Mouse (Mus musculus) gonadal fat pad, adult 2 months (tissue): Measurements from ENCODE around the gene Ror2. TPM values are rescaled to one million over a fixed set of nuclear protein-coding genes. Genes with fewer than 3 reads are reported as not detected.

ENCODE experiments used
- DNase-seq: peaks from one replicate; pipeline ENCODE4 v3.0.0-alpha.2; 2012; ENCODE audit warnings: low read depth
- polyA plus RNA-seq: library from polyadenylated mRNA; depleted of rRNA; stranded (reverse); fragments of >200 nt; gene quantifications from 2 replicates; pipeline ENCODE4 v1.2.3, GENCODE M21; 2012

Ror2 gene
- polyA plus RNA-seq, 1 experiment = 1.8 TPM

DNA sequence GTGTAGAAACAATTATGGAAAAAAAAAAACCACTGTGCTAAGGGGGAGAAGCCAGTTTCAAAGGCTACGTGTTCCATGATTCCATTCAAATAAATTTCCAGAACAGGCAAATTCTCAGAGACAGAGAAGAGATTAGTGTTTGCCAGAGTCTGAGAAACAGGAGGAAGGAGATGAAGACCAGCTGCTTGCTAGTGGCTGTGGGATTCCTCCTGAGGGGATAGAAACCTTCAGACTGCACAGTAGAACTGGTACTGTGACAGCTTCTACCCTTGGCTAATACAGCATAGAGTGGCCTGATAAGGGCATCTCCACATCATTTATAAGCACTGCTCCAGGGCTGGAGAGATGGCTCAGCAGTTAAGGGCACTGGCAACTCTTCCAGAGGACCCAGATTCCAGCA, 11.2 kb downstream of the Ror2 start:
- no peak for DNase-seq

DNA sequence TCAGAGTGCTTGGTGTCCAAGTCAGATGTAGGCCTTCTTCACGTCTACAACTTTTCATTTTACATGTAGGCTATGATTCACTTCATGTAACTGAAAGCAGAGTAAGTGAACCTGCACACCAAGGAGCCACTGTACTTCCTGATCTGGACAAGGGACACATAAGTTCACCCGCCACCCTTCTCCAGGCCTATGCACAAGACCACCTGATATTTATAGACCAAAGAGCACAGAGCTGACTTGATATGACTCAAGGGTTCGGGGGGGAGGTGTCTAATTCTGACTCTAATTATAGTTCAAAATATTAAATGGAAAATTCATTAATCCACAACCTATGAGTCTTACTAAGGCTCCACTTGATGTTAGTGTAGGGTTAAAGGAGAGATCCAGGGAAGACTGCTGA, 14.3 kb downstream of the Ror2 start:
- DNase-seq = no peak

- DNase-seq = no peak
These were observed 15.4 kb downstream of the Ror2 start for GRCm38 (mm10) chr13:53270549-53270948.

- no peak for DNase-seq
These were observed 17.4 kb downstream of the Ror2 start for GRCm38 (mm10) chr13:53268541-53268940.

- no peak for DNase-seq
These were observed 18.1 kb downstream of the Ror2 start for GRCm38 (mm10) chr13:53267849-53268248.

- no peak for DNase-seq
These were observed 18.8 kb downstream of the Ror2 start for GRCm38 (mm10) chr13:53267155-53267554.

GRCm38 (mm10) chr13:53266543-53266951, 19.4 kb downstream of the Ror2 start:
- no peak for DNase-seq

DNA sequence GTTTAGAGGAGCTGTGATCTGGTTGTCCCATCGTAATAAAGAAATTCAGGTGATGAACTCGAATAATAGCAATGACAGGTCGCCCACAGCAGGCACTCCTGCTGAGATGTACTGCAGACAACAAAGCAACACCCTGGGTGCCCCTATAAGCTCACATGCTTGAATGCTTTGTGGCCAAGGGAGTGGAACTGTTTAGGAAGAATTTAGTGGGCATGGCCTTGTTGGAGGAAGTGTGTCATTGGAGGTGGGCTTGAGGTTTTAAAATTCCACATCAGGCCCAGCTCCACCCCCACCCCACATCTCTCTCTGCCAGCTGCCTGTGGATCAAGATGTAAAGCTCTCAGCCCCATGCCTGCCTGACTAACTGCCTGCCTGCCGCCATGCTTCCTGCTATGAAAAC, 21.0 kb downstream of the Ror2 start:
- no peak for DNase-seq

DNA sequence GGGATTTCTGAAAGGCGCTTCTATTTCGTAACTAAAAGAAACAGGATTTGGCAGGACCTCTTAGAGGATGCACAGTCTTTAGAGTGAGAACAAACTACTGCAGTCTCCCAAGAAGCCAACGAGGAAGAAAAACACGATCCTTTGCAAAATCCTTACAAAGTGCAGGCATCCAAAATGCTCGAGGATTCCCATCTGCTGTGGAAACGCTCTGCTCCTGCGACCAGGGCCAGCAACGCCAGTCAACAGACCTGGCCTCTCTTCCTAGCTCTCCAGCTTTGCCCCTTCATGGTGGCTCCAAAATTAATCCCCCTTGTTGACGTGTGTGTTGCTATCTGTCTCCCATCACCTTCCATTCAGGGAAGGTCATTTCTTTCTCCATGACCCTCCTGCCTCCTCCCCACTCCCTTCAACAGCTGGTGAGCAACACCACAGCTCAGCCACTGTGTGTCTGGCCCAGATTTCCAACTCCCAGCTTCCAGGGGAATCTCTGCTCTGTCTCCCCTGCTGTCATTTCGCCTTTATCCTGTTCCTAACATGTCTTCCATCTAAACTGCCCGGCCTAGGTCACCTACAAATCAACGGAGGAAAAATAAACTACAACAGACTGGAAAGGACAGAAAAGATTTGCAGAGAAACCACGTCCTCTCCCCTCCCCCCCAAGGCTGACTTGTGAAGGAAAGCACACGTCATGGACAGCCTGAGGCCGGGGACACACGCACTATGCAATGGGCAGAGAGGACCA, 23.2 kb downstream of the Ror2 start:
- DNase-seq = no peak

- no peak for DNase-seq
These were observed 24.7 kb downstream of the Ror2 start for GRCm38 (mm10) chr13:53261106-53261771.

DNA sequence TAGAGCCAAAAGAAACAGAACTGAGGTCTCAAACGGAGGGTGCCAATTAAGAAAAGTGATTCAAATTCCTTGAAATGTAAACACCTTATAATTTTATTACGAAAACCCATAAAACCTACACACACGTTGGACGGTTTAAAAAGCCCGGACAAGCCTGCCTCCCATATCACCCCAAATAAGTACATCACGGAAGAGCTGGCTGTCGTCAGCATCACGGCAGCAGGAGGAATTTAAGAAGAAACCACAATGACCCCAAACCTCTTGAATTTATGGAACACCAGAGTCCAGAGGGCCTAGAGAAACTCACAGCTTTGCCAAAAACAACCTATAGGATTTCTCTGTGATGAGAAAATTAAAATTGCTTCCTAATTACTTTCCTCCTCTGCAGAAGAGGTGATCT, 27.0 kb downstream of the Ror2 start:
- DNase-seq = no peak

DNA sequence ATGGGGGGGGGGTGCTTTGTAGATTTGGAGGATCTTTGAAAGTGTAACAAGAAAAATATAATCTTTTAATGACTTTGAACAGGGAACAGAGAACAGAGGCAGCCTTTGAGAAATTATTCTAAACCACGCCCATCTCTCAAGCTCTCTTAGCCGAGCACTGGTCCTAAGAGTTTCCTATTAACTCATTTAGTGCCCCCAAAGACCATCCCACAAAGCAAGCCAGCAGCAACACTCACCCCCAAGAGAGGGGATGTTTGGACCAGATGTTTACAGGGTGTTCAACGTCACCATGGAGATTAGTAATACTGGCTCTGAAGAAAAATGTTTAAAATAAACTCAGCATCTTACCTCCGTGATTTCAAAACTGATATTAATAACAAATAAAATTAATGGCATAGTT, 27.4 kb downstream of the Ror2 start:
- DNase-seq = no peak

GRCm38 (mm10) chr13:53253255-53253654, 32.7 kb downstream of the Ror2 start:
- no peak for DNase-seq

GRCm38 (mm10) chr13:53248586-53249401, 37.1 kb downstream of the Ror2 start:
- no peak for DNase-seq

- no peak for DNase-seq
These were observed 37.8 kb downstream of the Ror2 start for GRCm38 (mm10) chr13:53248080-53248479.

DNA sequence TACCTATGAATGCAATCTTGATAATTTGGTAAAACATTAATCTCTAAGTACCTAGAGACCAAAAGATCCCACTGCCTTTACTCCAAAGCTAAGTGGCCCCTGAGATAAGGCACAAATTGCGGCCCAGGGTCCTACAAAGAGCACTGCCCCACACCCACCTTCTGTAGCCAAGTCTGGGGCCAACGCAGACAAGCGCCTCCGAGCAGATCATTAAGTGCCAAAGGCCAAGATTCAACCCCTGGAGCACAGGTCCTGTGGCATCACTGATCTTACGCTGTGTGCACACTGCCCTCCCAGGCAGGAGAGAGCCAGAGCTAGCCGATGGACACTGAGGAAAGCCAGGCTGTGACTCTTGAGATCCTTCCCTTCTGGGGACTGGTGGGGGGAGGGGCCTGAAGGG, 38.7 kb downstream of the Ror2 start:
- no peak for DNase-seq

DNA sequence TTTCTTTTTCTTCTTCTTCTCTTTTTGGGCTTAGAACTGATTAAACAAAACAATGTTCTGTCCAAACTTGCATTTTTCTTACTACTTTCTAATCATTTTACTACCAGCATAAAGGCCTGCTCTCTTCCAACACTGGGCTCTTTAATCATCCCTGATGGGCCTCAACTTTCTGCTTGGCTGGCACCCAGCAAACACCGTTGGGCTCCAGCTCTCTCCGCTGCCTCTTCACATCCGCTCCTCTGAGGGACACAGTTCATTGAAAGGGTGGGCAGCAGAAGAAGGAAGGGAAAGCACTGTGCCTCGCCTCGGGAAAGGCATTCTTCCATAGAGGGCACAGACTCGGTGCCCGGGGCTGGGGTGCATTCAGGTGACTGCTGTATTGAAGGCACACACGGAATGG, 41.8 kb downstream of the Ror2 start:
- no peak for DNase-seq

- no peak for DNase-seq
These were observed 48.5 kb downstream of the Ror2 start for GRCm38 (mm10) chr13:53237455-53237854.

DNA sequence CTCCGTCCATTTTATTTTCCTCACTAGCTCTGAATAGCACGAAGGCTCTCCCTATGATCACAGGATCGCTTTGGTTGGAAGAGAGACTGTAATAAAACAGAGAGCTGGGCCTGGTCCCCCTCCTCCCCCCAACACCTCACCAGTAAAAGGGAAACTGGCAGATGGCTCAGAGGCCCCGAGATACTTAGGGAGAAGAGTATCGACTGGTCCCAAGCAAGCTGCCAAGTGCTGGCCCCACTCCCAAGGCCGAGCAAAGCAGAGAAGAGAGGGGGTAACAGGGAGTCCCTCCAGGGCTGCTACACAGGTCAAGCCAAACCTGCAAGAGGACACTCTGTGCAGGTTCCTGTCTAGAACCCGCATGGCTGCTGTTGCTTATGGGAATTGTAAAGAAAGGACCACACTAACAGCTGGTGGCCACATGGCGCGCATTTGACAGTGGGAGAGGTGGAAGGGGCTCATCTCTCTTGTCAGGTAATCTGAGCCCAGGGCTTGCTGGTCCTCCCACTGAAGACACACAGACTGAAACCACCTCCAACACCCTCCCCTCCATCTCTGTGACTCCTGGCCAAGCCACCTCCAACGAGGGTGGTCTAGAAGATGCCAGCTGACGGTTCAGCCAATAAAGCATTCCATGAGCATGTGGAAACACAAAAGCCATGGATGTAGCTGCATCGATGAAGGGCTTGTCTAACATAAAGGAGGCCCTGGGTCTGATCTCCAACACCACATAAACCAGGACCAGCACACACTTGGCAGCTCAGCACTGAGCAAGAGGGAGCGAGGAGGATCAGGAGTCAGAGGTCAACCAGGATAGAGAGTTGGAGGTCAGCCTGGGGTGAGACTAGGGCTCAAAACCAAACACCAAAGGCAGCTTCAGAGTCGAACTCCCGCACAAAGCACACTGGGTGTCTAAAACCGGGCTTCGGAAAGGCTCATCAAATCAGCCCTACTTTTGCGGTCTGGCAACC, 49.2 kb downstream of the Ror2 start:
- no peak for DNase-seq

GRCm38 (mm10) chr13:53235953-53236352, 50.0 kb downstream of the Ror2 start:
- no peak for DNase-seq

DNA sequence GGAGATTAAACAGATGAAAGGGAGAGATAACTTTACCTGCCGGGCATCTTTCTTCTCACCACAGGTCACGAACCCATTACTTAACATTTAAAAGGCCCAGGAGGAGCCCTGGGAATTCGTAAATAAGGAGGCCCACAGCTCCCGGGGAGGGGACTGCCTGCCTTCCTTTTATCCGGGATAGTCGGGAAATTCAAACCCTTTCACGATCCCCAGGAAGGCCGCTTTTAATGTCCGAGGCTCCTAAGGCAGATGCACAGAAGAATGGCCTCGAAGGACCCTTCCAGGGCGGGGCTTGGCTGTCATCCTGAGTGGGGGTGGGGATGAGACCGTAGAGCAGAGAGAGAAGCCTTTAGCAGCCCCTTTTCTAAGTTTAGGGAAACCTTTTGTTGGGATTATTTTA, 51.1 kb downstream of the Ror2 start:
- no peak for DNase-seq
